12 mouse cellular contexts compared by ENCODE assay signal in genomic region chr10:31515897-31516296, GRCm38 (mm10).
A peak's percentile ranks its signal among the peaks of the same experiment; 100 is the strongest.
DNase-seq lines count a peak whose midpoint lies in the region; ATAC-seq and TF ChIP-seq lines count a peak whose summit lies in the region.
"Had no signal": no experiment of that assay in that cellular context is flagged by ENCODE, and none has a peak within 500 bp of the region (broad histone marks: within the 10 kb centered on the region; RNA-seq: fewer than 3 reads in every experiment).

No protein-coding gene starts in this region.

- no peaks in the 10 kb centered on the region for H3K27me3 ChIP-seq in midbrain, embryonic 11.5 days (ENCODE audit: control insufficient read depth, insufficient read depth, low read length)
- H3K27me3 ChIP-seq in midbrain, embryonic 10.5 days (ENCODE audit: low read depth, poor library complexity, severe bottlenecking) = no peaks in the 10 kb centered on the region
- no peaks in the 10 kb centered on the region for H3K27me3 ChIP-seq in hindbrain, embryonic 14.5 days (ENCODE audit: control insufficient read depth, insufficient read depth, low read length)
- no peaks in the 10 kb centered on the region for H3K27me3 ChIP-seq in kidney, embryonic 14.5 days (ENCODE audit: control insufficient read depth, insufficient read depth, low read length)
- H3K27me3 ChIP-seq: heart, embryonic 13.5 days had no signal

- no peak overlapping the region for H3K4me2 ChIP-seq in midbrain, embryonic 11.5 days
- H3K4me2 ChIP-seq in hindbrain, embryonic 14.5 days (replicated peaks) = no peak overlapping the region
- H3K4me2 ChIP-seq in kidney, embryonic 14.5 days (replicated peaks; ENCODE audit: low read depth, low read length) = no peak overlapping the region
- H3K4me2 ChIP-seq: heart, embryonic 13.5 days had no signal

- H3K27ac ChIP-seq in midbrain, embryonic 11.5 days (ENCODE audit: low read depth, low read length) = no peak overlapping the region
- no peak overlapping the region for H3K27ac ChIP-seq in midbrain, embryonic 10.5 days (replicated peaks)
- H3K27ac ChIP-seq in hindbrain, embryonic 14.5 days = no peak overlapping the region
- peak overlapping the region; percentile 62; the same call in 1 of the 2 replicates for H3K27ac ChIP-seq in olfactory bulb, adult 2 months (ENCODE audit: insufficient read depth, low read depth, low read length)
- H3K27ac ChIP-seq in kidney, embryonic 14.5 days (ENCODE audit: low read depth, low read length) = no peak overlapping the region
- H3K27ac ChIP-seq: heart, embryonic 13.5 days had no signal

- H3K4me1 ChIP-seq in midbrain, embryonic 11.5 days (ENCODE audit: control insufficient read depth, insufficient read depth, low read length) = peaks cover 3% of the 10 kb centered on the region; the same call in 1 of the 2 replicates
- no peaks in the 10 kb centered on the region for H3K4me1 ChIP-seq in midbrain, embryonic 10.5 days
- H3K4me1 ChIP-seq in hindbrain, embryonic 14.5 days (replicated peaks; ENCODE audit: control insufficient read depth, insufficient read depth, low read length) = no peaks in the 10 kb centered on the region; the same call in 1 of the 2 replicates
- H3K4me1 ChIP-seq in olfactory bulb, adult 2 months (ENCODE audit: control insufficient read depth, insufficient read depth, low read length) = no peaks in the 10 kb centered on the region
- H3K4me1 ChIP-seq in kidney, embryonic 14.5 days (ENCODE audit: control insufficient read depth, insufficient read depth, low read length) = no peaks in the 10 kb centered on the region
- H3K4me1 ChIP-seq: heart, embryonic 13.5 days had no signal

- no peak; the same call in 1 of the 2 replicates for ATAC-seq in midbrain, embryonic 11.5 days (ENCODE audit: low FRiP score)
- peak; percentile 62; the same call in 1 of the 2 replicates for ATAC-seq in hindbrain, embryonic 14.5 days (ENCODE audit: low FRiP score)
- ATAC-seq in kidney, embryonic 14.5 days (ENCODE audit: low FRiP score, low TSS enrichment) = no peak

- H3K9me3 ChIP-seq in midbrain, embryonic 11.5 days (ENCODE audit: control insufficient read depth, low read length) = no peaks in the 10 kb centered on the region
- H3K9me3 ChIP-seq in midbrain, embryonic 10.5 days (replicated peaks) = no peaks in the 10 kb centered on the region
- no peaks in the 10 kb centered on the region for H3K9me3 ChIP-seq in hindbrain, embryonic 14.5 days (ENCODE audit: control insufficient read depth, low read length)
- H3K9me3 ChIP-seq in kidney, embryonic 14.5 days (ENCODE audit: control insufficient read depth, low read length) = no peaks in the 10 kb centered on the region
- H3K9me3 ChIP-seq: heart, embryonic 13.5 days had no signal

- WGBS in midbrain, embryonic 11.5 days = 92% methylated on average over 1 of the region's 1 CpGs
- WGBS in midbrain, embryonic 10.5 days = 100% methylated on average over 1 of the region's 1 CpGs
- WGBS in hindbrain, embryonic 14.5 days = 31% methylated on average over 1 of the region's 1 CpGs
- 29% methylated on average over 1 of the region's 1 CpGs for WGBS in olfactory bulb, adult 2 months
- WGBS in kidney, embryonic 14.5 days = 58% methylated on average over 1 of the region's 1 CpGs

- no peak for TF ChIP-seq CTCF in olfactory bulb, adult 2 months (IDR thresholded peaks at IDR 0.05; ENCODE audit: insufficient read depth, low read depth, low read length)

- peak; percentile 82 for DNase-seq in midbrain, embryonic 11.5 days (ENCODE audit: low spot score, missing footprints)
- DNase-seq in midbrain, embryonic 10.5 days (ENCODE audit: low spot score) = no peak
- DNase-seq in embryo, embryonic 9.5 days (ENCODE audit: extremely low spot score) = peak; percentile 11
- no peak for DNase-seq in hindbrain, embryonic 14.5 days (ENCODE audit: low spot score)
- DNase-seq in urinary bladder, adult 18-20 months (ENCODE audit: low spot score in 2 of 2) = no peak
- DNase-seq: adrenal gland, adult 8-10 months; cerebellum, adult 8-10 months; kidney, adult 9 months had no signal

- H3K36me3 ChIP-seq in midbrain, embryonic 11.5 days (ENCODE audit: control insufficient read depth, insufficient read depth, low read length) = no peaks in the 10 kb centered on the region
- H3K36me3 ChIP-seq in midbrain, embryonic 10.5 days = 0 out of 2 replicates have a peak, but pooled peaks cover 2% of the 10 kb centered on the region
- H3K36me3 ChIP-seq in hindbrain, embryonic 14.5 days (replicated peaks; ENCODE audit: control insufficient read depth, insufficient read depth) = no peaks in the 10 kb centered on the region
- H3K36me3 ChIP-seq in kidney, embryonic 14.5 days (ENCODE audit: control insufficient read depth, insufficient read depth, low read length) = no peaks in the 10 kb centered on the region

- H3K4me3 ChIP-seq in midbrain, embryonic 11.5 days (ENCODE audit: low read depth, low read length) = no peak overlapping the region
- no peak overlapping the region for H3K4me3 ChIP-seq in midbrain, embryonic 10.5 days
- H3K4me3 ChIP-seq in hindbrain, embryonic 14.5 days (replicated peaks; ENCODE audit: low read length) = no peak overlapping the region
- no peak overlapping the region for H3K4me3 ChIP-seq in olfactory bulb, adult 2 months (ENCODE audit: insufficient read depth, low read depth, low read length)
- H3K4me3 ChIP-seq in kidney, embryonic 14.5 days (ENCODE audit: low read length) = no peak overlapping the region
- H3K4me3 ChIP-seq: erythroblast, embryonic 14.5 days; heart, embryonic 13.5 days had no signal

- H3K9ac ChIP-seq in midbrain, embryonic 11.5 days (ENCODE audit: low read length) = no peak overlapping the region
- no peak overlapping the region for H3K9ac ChIP-seq in hindbrain, embryonic 14.5 days
- H3K9ac ChIP-seq in kidney, embryonic 14.5 days (ENCODE audit: low read depth, low read length) = no peak overlapping the region
- H3K9ac ChIP-seq: heart, embryonic 13.5 days had no signal

- TF ChIP-seq POLR2A in olfactory bulb, adult 2 months (IDR thresholded peaks at IDR 0.05; ENCODE audit: insufficient read depth, low read depth, low read length) = no peak

Comparison
In these comparisons a context has a peak if more than half of its experiments do, and no peak if none do; other contexts are left out.
1. DNase-seq: peak in midbrain, embryonic 11.5 days (single experiment) and embryo, embryonic 9.5 days (single experiment); none in midbrain, embryonic 10.5 days (single experiment), hindbrain, embryonic 14.5 days (single experiment) and urinary bladder, adult 18-20 months (0 of 2).